In genomic region chr5:138279585-138280424, GRCm38 (mm10) we compare ENCODE assay signal across 9 mouse cellular contexts. TPM values are rescaled to one million over a fixed set of nuclear protein-coding genes. Genes with fewer than 3 reads are reported as not detected.
DNase-seq lines count a peak whose midpoint lies in the region; ATAC-seq and TF ChIP-seq lines count a peak whose summit lies in the region.
"Had no signal": no experiment of that assay in that cellular context is flagged by ENCODE, and none has a peak within 500 bp of the region (broad histone marks: within the 10 kb centered on the region; RNA-seq: fewer than 3 reads in every experiment).

Gene Gm43720 (minus strand): TSS chr5:138279958.
Gene Gpc2 (minus strand): TSS chr5:138280005.
Gene Stag3 (plus strand): TSS chr5:138280240.

- no peak within 1 kb of the TSS for H3ac ChIP-seq in myocyte (ENCODE audit: control insufficient read depth, insufficient read length)

- H3K36me3 ChIP-seq in heart, embryonic 12.5 days: peaks cover 12% of the 10 kb centered on the region
- H3K36me3 ChIP-seq in kidney, embryonic 15.5 days: peaks cover 14% of the 10 kb centered on the region
- H3K36me3 ChIP-seq in liver, embryonic 12.5 days: no peaks in the 10 kb centered on the region
- H3K36me3 ChIP-seq in myocyte (ENCODE audit: control insufficient read depth, insufficient read depth): no peaks in the 10 kb centered on the region
- H3K36me3 ChIP-seq: G1E had no signal

- ATAC-seq in heart, embryonic 12.5 days (ENCODE audit: insufficient number of reproducible peaks, low FRiP score): peak; percentile 98
- peak; percentile 99 for ATAC-seq in kidney, embryonic 15.5 days (replicated peaks; ENCODE audit: low FRiP score)
- peak; percentile 99 for ATAC-seq in liver, embryonic 12.5 days

- H3K27ac ChIP-seq in brown adipose tissue, adult 24 weeks (replicated peaks; ENCODE audit: low read depth, low read length): no peak within 1 kb of the TSS
- no peak within 1 kb of the TSS for H3K27ac ChIP-seq in heart, embryonic 12.5 days (ENCODE audit: poor library complexity, severe bottlenecking)
- H3K27ac ChIP-seq in kidney, embryonic 15.5 days: peak within 1 kb of the TSS; percentile 66; the same call in 1 of the 2 replicates
- no peak within 1 kb of the TSS for H3K27ac ChIP-seq in liver, embryonic 12.5 days

- peak within 1 kb of the TSS; percentile 52 for H3K4me3 ChIP-seq in brown adipose tissue, adult 24 weeks (ENCODE audit: insufficient read depth, low read depth, low read length)
- H3K4me3 ChIP-seq in heart, embryonic 12.5 days: peak within 1 kb of the TSS; percentile 67
- H3K4me3 ChIP-seq in kidney, embryonic 15.5 days (replicated peaks): peak within 1 kb of the TSS; percentile 80
- peak within 1 kb of the TSS; percentile 55 for H3K4me3 ChIP-seq in liver, embryonic 12.5 days
- no peak within 1 kb of the TSS for H3K4me3 ChIP-seq in myocyte

- peak within 1 kb of the TSS; percentile 80 for H3K4me2 ChIP-seq in heart, embryonic 12.5 days
- H3K4me2 ChIP-seq in kidney, embryonic 15.5 days: peak within 1 kb of the TSS; percentile 84
- peak within 1 kb of the TSS; percentile 81 for H3K4me2 ChIP-seq in liver, embryonic 12.5 days
- H3K4me2 ChIP-seq in myocyte (ENCODE audit: low read depth): peak within 1 kb of the TSS; percentile 38

- no peaks in the 10 kb centered on the region for H3K79me2 ChIP-seq in myocyte (ENCODE audit: control insufficient read depth, insufficient read depth)

- peaks cover 4% of the 10 kb centered on the region for H3K27me3 ChIP-seq in heart, embryonic 12.5 days (replicated peaks)
- peaks cover 7% of the 10 kb centered on the region; the same call in 1 of the 2 replicates for H3K27me3 ChIP-seq in kidney, embryonic 15.5 days
- H3K27me3 ChIP-seq in liver, embryonic 12.5 days (replicated peaks): peaks cover 49% of the 10 kb centered on the region
- H3K27me3 ChIP-seq in myocyte (ENCODE audit: control insufficient read depth, insufficient read depth, insufficient read length): no peaks in the 10 kb centered on the region

- peaks cover 7% of the 10 kb centered on the region; the same call in 1 of the 2 replicates for H3K9me3 ChIP-seq in heart, embryonic 12.5 days (replicated peaks)
- H3K9me3 ChIP-seq in kidney, embryonic 15.5 days (replicated peaks): peaks cover 7% of the 10 kb centered on the region; the same call in 1 of the 2 replicates
- no peaks in the 10 kb centered on the region for H3K9me3 ChIP-seq in liver, embryonic 12.5 days (replicated peaks)

- peak within 1 kb of the TSS; percentile 75 for H3K9ac ChIP-seq in heart, embryonic 12.5 days
- H3K9ac ChIP-seq in kidney, embryonic 15.5 days: peak within 1 kb of the TSS; percentile 87
- H3K9ac ChIP-seq in liver, embryonic 12.5 days: peak within 1 kb of the TSS; percentile 34

- no peak for TF ChIP-seq POLR2A in myocyte (IDR thresholded peaks at IDR 0.05; ENCODE audit: insufficient read length, low read depth)

- peak; percentile 93 for DNase-seq in CD4-positive helper T cell, adult 2 months (ENCODE audit: low read depth, low spot score)
- peak; percentile 79 for DNase-seq in fat pad, adult 2 months (ENCODE audit: extremely low read depth, low read depth, low spot score)
- DNase-seq in spleen, postnatal 36 days (ENCODE audit: low spot score in 2 of 2): peak; percentile 83 to 88

- no peaks in the 10 kb centered on the region for H3K4me1 ChIP-seq in brown adipose tissue, adult 24 weeks (ENCODE audit: control insufficient read depth, insufficient read depth, insufficient read length, low read length)
- peaks cover 17% of the 10 kb centered on the region for H3K4me1 ChIP-seq in heart, embryonic 12.5 days (replicated peaks)
- H3K4me1 ChIP-seq in kidney, embryonic 15.5 days: peaks cover 41% of the 10 kb centered on the region
- peaks cover 32% of the 10 kb centered on the region for H3K4me1 ChIP-seq in liver, embryonic 12.5 days

- WGBS in heart, embryonic 12.5 days: under 1% methylated on average over 56 of the region's 56 CpGs
- WGBS in kidney, embryonic 15.5 days: under 1% methylated on average over 55 of the region's 56 CpGs
- WGBS in liver, embryonic 12.5 days (ENCODE audit: insufficient replicate concordance): 1% methylated on average over 56 of the region's 56 CpGs

TF ChIP-seq in myocyte, 11 proteins besides CTCF, POLR2A, EP300 and RAD21:
- TF ChIP-seq E2F4 (IDR thresholded peaks at IDR 0.05; ENCODE audit: insufficient read depth) (no peak), MYOD1 (IDR thresholded peaks at IDR 0.05; ENCODE audit: control insufficient read depth in 1 of 3, insufficient read length in 2 of 3, low read depth in 2 of 3) (no peak), USF1 (IDR thresholded peaks at IDR 0.05; ENCODE audit: low read depth) (no peak), CEBPB (IDR thresholded peaks at IDR 0.05; ENCODE audit: insufficient read depth, poor library complexity, severe bottlenecking) (no peak), REST (IDR thresholded peaks at IDR 0.05; ENCODE audit: insufficient read depth, insufficient read length) (no peak), MYOG (IDR thresholded peaks at IDR 0.05; ENCODE audit: control insufficient read depth in 1 of 3, insufficient read depth in 1 of 3, insufficient read length in 2 of 3, low read depth in 2 of 3) (no peak), POLR2AphosphoS2 (IDR thresholded peaks at IDR 0.05; ENCODE audit: insufficient read length, low read depth) (no peak), TCF12 (IDR thresholded peaks at IDR 0.05; ENCODE audit: insufficient read depth, poor library complexity, severe bottlenecking) (no peak), TCF3 (IDR thresholded peaks at IDR 0.05; ENCODE audit: insufficient read length, low read depth) (no peak), SRF (IDR thresholded peaks at IDR 0.05; ENCODE audit: control insufficient read depth, insufficient read length, low read depth) (no peak), MAX (IDR thresholded peaks at IDR 0.05; ENCODE audit: low read depth) (no peak)

RNA-seq across cellular contexts. Expression of gene Gm43720, which starts in this region (rescaled TPM):
- polyA plus RNA-seq in brown adipose tissue, adult 24 weeks (2012; ENCODE audit: insufficient read depth, insufficient read length, missing spikeins): not detected in 2 replicates
- 0.04 and 0.09 TPM in 2 replicates for polyA plus RNA-seq in heart, embryonic 12.5 days (2016; fragmentation: Nextera tagmentation; extraction: Ambion mirVana)
- 0.08 and 0.22 TPM in 2 replicates for polyA plus RNA-seq in kidney, embryonic 15.5 days (2015; fragmentation: Nextera tagmentation; extraction: Ambion mirVana)
- polyA plus RNA-seq in liver, embryonic 12.5 days (2016; fragmentation: Nextera tagmentation; extraction: Ambion mirVana): 0.04 TPM in 1 of 2 replicates, not detected in the other
- 0.01 TPM for polyA plus RNA-seq in myocyte (2012; fragmentation: generic; extraction: Trizol)
- polyA plus RNA-seq: G1E had no signal

RNA-seq across cellular contexts. Expression of gene Gpc2, which starts in this region (rescaled TPM):
- polyA plus RNA-seq in brown adipose tissue, adult 24 weeks (2012; ENCODE audit: insufficient read depth, insufficient read length, missing spikeins): not detected in 2 replicates
- 13.1 and 15.1 TPM in 2 replicates for polyA plus RNA-seq in heart, embryonic 12.5 days (2016; fragmentation: Nextera tagmentation; extraction: Ambion mirVana)
- 27.8 and 29.8 TPM in 2 replicates for polyA plus RNA-seq in kidney, embryonic 15.5 days (2015; fragmentation: Nextera tagmentation; extraction: Ambion mirVana)
- 2.4 and 2.5 TPM in 2 replicates for polyA plus RNA-seq in liver, embryonic 12.5 days (2016; fragmentation: Nextera tagmentation; extraction: Ambion mirVana)
- 0.54 TPM for polyA plus RNA-seq in myocyte (2012; fragmentation: generic; extraction: Trizol)
- polyA plus RNA-seq: G1E had no signal

RNA-seq across cellular contexts. Expression of gene Stag3, which starts in this region (rescaled TPM):
- polyA plus RNA-seq in brown adipose tissue, adult 24 weeks (2012; ENCODE audit: insufficient read depth, insufficient read length, missing spikeins): not detected in 2 replicates
- 3.3 and 4.5 TPM in 2 replicates for polyA plus RNA-seq in heart, embryonic 12.5 days (2016; fragmentation: Nextera tagmentation; extraction: Ambion mirVana)
- 3.9 and 4.1 TPM in 2 replicates for polyA plus RNA-seq in kidney, embryonic 15.5 days (2015; fragmentation: Nextera tagmentation; extraction: Ambion mirVana)
- 3.1 and 3.9 TPM in 2 replicates for polyA plus RNA-seq in liver, embryonic 12.5 days (2016; fragmentation: Nextera tagmentation; extraction: Ambion mirVana)
- polyA plus RNA-seq in myocyte (2012; fragmentation: generic; extraction: Trizol): 0.01 TPM
- polyA plus RNA-seq: G1E had no signal

Comparison
In these comparisons a context has a peak if more than half of its experiments do, and no peak if none do; other contexts are left out.
1. H3K9ac ChIP-seq: peak in every context shown above with its lines; median percentile 87 in kidney, embryonic 15.5 days; 75 in heart, embryonic 12.5 days; 34 in liver, embryonic 12.5 days.